Mouse (Mus musculus) kidney, embryonic 16.5 days (tissue): Measurements from ENCODE around the gene Npas1. TPM values are rescaled to one million over a fixed set of nuclear protein-coding genes. Genes with fewer than 3 reads are reported as not detected.
A peak's percentile ranks its signal among the peaks of the same experiment; 100 is the strongest.

Source experiments
- ATAC-seq: fragments of 200-750 bp; cut with Nextera tagmentation; 2 replicates; pipeline ENCODE4 v1.8.0; 2017; ENCODE audit warnings: moderate TSS enrichment; ENCODE audit not compliant: low FRiP score, low TSS enrichment
- H3K27ac ChIP-seq: fragments of 300-500 bp; sonication (generic); 2 replicates; pipeline ENCODE4 v1.5.1; 2014; ENCODE audit warnings: low read length
- H3K27me3 ChIP-seq: fragments of 300-500 bp; sonication (generic); 2 replicates; pipeline ENCODE4 v1.6.1; 2014; ENCODE audit warnings: low read length, control low read depth, mixed read lengths; ENCODE audit not compliant: insufficient read depth
- H3K36me3 ChIP-seq: fragments of 300-500 bp; sonication (generic); 2 replicates; pipeline ENCODE4 v1.6.1; 2014; ENCODE audit warnings: low read length, control low read depth, mixed read lengths; ENCODE audit not compliant: insufficient read depth
- H3K4me1 ChIP-seq: fragments of 300-500 bp; sonication (generic); 2 replicates; pipeline ENCODE4 v1.6.1; 2014; ENCODE audit warnings: low read length, control low read depth, mixed read lengths; ENCODE audit not compliant: insufficient read depth
- H3K4me2 ChIP-seq: fragments of 300-500 bp; sonication (generic); replicated peaks from 2 replicates; pipeline ENCODE4 v1.6.1; 2014; ENCODE audit warnings: low read depth, low read length
- H3K4me3 ChIP-seq: fragments of 300-500 bp; sonication (generic); 2 replicates; pipeline ENCODE4 v1.5.1; 2014; ENCODE audit warnings: mild to moderate bottlenecking, low read length
- H3K9ac ChIP-seq: fragments of 300-500 bp; sonication (generic); replicated peaks from 2 replicates; pipeline ENCODE4 v1.6.1; 2014; ENCODE audit warnings: low read length
- H3K9me3 ChIP-seq: fragments of 300-500 bp; sonication (generic); 2 replicates; pipeline ENCODE4 v1.6.1; 2016; ENCODE audit warnings: low read length, control low read depth
- WGBS: fragments of 180-500 bp; shearing (Covaris S2); extraction: QIAGEN DNeasy Blood & Tissue Kit; methylation state at CpG from one replicate; pipeline ENCODE4 v1.1.7; 2014; 5-methylcytosine and 5-hydroxymethylcytosine counted together
- polyA plus RNA-seq: library from polyadenylated mRNA; unstranded; fragments of >200 nt; fragmentation: Nextera tagmentation; extraction: Ambion mirVana; gene quantifications from 2 replicates; pipeline ENCODE4 v1.2.1, GENCODE M21; 2015

Npas1 gene
- polyA plus RNA-seq, 1 experiment from 2014 or later: 0.41 TPM

GRCm38 (mm10) chr7:16412930-16413329, 64.6 kb downstream of the Npas1 start:
- peaks cover 46% of the 10 kb centered on the region for H3K4me1 ChIP-seq

GRCm38 (mm10) chr7:16412220-16412896, 65.2 kb downstream of the Npas1 start:
- peak overlapping the region; percentile 33 for H3K27ac ChIP-seq
- no peaks in the 10 kb centered on the region for H3K9me3 ChIP-seq
- peaks cover 46% of the 10 kb centered on the region for H3K4me1 ChIP-seq
- WGBS: 81% methylated on average over 8 of the region's 8 CpGs
- no peak overlapping the region for H3K4me3 ChIP-seq
- no peak for ATAC-seq
- peaks cover 8% of the 10 kb centered on the region for H3K36me3 ChIP-seq
- no peaks in the 10 kb centered on the region for H3K27me3 ChIP-seq
- H3K4me2 ChIP-seq: no peak overlapping the region
- no peak overlapping the region for H3K9ac ChIP-seq

More at GRCm38 (mm10) chr7:16412930-16413329, 64.6 kb downstream of the Npas1 start:
- Histone ChIP-seq H3K36me3 (peaks cover 11% of the 10 kb centered on the region), H3K4me3 (no peak overlapping the region), H3K9ac (no peak overlapping the region), H3K27me3 (no peaks in the 10 kb centered on the region), H3K4me2 (no peak overlapping the region), H3K9me3 (no peaks in the 10 kb centered on the region), H3K27ac (peak overlapping the region; percentile 28; the same call in 1 of the 2 replicates)
- 39% methylated on average over 2 of the region's 2 CpGs for WGBS
- no peak; the same call in 1 of the 2 replicates for ATAC-seq

- Histone ChIP-seq H3K4me1 (peaks cover 38% of the 10 kb centered on the region), H3K4me3 (no peak overlapping the region), H3K27ac (no peak overlapping the region), H3K4me2 (no peak overlapping the region), H3K36me3 (no peaks in the 10 kb centered on the region; the same call in none of the 2 replicates), H3K27me3 (no peaks in the 10 kb centered on the region), H3K9ac (no peak overlapping the region), H3K9me3 (no peaks in the 10 kb centered on the region)
- ATAC-seq: no peak
- WGBS: 88% methylated on average over 5 of the region's 5 CpGs
Measured at GRCm38 (mm10) chr7:16411100-16411499, 66.4 kb downstream of the Npas1 start.

- Histone ChIP-seq H3K4me1 (peaks cover 45% of the 10 kb centered on the region), H3K36me3 (no peaks in the 10 kb centered on the region; the same call in 1 of the 2 replicates), H3K27me3 (no peaks in the 10 kb centered on the region), H3K9ac (no peak overlapping the region), H3K9me3 (no peaks in the 10 kb centered on the region), H3K4me2 (no peak overlapping the region), H3K27ac (no peak overlapping the region), H3K4me3 (no peak overlapping the region)
- ATAC-seq: no peak
- WGBS: 96% methylated on average over 3 of the region's 3 CpGs
Measured at GRCm38 (mm10) chr7:16406978-16407377, 70.5 kb downstream of the Npas1 start.

Other genes starting within 250 kb of the Npas1 start
- gene C5ar2, start 233.6 kb downstream of the Npas1 start, polyA plus RNA-seq: 0.09 and 0.11 TPM in 2 replicates
- gene C5ar1, start 218.2 kb downstream of the Npas1 start, polyA plus RNA-seq: 2.7 and 2.8 TPM in 2 replicates
- 16.4 and 19.7 TPM in 2 replicates for gene Inafm1, start 204.1 kb downstream of the Npas1 start, polyA plus RNA-seq
- 30.9 and 31.2 TPM in 2 replicates for gene Ccdc9, start 190.9 kb downstream of the Npas1 start, polyA plus RNA-seq
- 12.6 and 14.2 TPM in 2 replicates for gene Bbc3, start 169.3 kb downstream of the Npas1 start, polyA plus RNA-seq
- gene Sae1, start 89.9 kb downstream of the Npas1 start, polyA plus RNA-seq: 337 and 347 TPM in 2 replicates
- 14.8 and 14.9 TPM in 2 replicates for gene Zc3h4, start 76.8 kb downstream of the Npas1 start, polyA plus RNA-seq
- gene Tmem160, start 24.9 kb downstream of the Npas1 start, polyA plus RNA-seq: 50.7 and 54.6 TPM in 2 replicates
- gene Arhgap35, start 137.3 kb upstream of the Npas1 start, polyA plus RNA-seq: 17.3 and 18.9 TPM in 2 replicates
- gene Ceacam15, start 198.0 kb upstream of the Npas1 start, polyA plus RNA-seq: not detected in 2 replicates
- gene Ceacam9, start 244.2 kb upstream of the Npas1 start, polyA plus RNA-seq: not detected in 2 replicates